ENCODE assay signal across 8 mouse cellular contexts in the genomic region with DNA sequence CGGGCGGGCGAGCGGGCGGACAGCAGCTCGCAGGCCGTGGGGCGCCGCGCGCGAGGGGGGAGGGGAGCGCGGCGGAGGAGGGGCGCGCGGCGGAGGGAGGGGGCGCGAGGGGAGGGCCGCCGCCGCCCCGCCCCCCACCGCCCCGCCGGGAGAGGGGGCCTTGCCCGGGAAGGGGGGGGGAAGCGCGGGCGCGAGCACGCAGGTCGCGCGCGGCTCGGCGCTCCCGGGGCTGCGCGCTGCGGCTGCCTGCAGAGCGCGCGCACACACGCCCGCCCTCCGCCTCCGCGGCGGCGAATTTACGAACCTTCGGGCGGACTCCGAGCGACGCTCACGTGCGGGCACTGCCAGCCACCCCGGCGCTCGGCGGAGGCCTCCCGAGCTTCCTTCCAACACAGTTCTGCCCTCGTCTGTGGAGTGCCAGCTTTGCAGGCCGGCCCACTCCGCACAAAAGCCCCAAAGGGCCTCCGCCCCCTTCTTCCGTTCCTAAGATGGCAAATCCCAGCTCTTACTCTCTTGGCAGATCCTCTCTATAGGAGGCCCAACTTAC. TPM values are rescaled to one million over a fixed set of nuclear protein-coding genes. Genes with fewer than 3 reads are reported as not detected.
DNase-seq lines count a peak whose midpoint lies in the region; ATAC-seq and TF ChIP-seq lines count a peak whose summit lies in the region.

No protein-coding gene starts in this region.

- peak overlapping the region; percentile 92 for H3K27ac ChIP-seq in CH12.LX (ENCODE audit: insufficient read depth, low read depth)
- H3K27ac ChIP-seq in forebrain, embryonic 11.5 days (ENCODE audit: low read depth, low read length), result peak overlapping the region; percentile 95
- H3K27ac ChIP-seq in heart, embryonic 15.5 days, result peak overlapping the region; percentile 98
- peak overlapping the region; percentile 97 for H3K27ac ChIP-seq in liver, embryonic 15.5 days (replicated peaks)
- peak overlapping the region; percentile 98 for H3K27ac ChIP-seq in neural tube, embryonic 12.5 days
- H3K27ac ChIP-seq in stomach, postnatal 0 days (replicated peaks), result peak overlapping the region; percentile 100

- peak overlapping the region; percentile 81 for H3K4me2 ChIP-seq in CH12.LX (ENCODE audit: insufficient read depth, low read depth, poor library complexity, severe bottlenecking)
- H3K4me2 ChIP-seq in forebrain, embryonic 11.5 days (ENCODE audit: low read depth, low read length, severe bottlenecking), result peak overlapping the region; percentile 85
- peak overlapping the region; percentile 65 for H3K4me2 ChIP-seq in heart, embryonic 15.5 days
- peak overlapping the region; percentile 96 for H3K4me2 ChIP-seq in liver, embryonic 15.5 days
- peak overlapping the region; percentile 81 for H3K4me2 ChIP-seq in neural tube, embryonic 12.5 days (replicated peaks)
- H3K4me2 ChIP-seq in stomach, postnatal 0 days (replicated peaks; ENCODE audit: low read depth), result peak overlapping the region; percentile 64

- no peak for TF ChIP-seq CTCF in CH12.LX (conservative IDR thresholded peaks at IDR 0.05 in 1 of 2, IDR thresholded peaks at IDR 0.05 in 1 of 2; ENCODE audit: low read depth in 2 of 2, low read length in 2 of 2)
- peak; percentile 30 for TF ChIP-seq CTCF in stomach, postnatal 0 days (IDR thresholded peaks at IDR 0.05; ENCODE audit: low read depth)

- peak; percentile 55 for ATAC-seq in forebrain, embryonic 11.5 days (replicated peaks; ENCODE audit: low FRiP score)
- ATAC-seq in heart, embryonic 15.5 days (replicated peaks; ENCODE audit: insufficient number of reproducible peaks, insufficient read depth, low FRiP score, low read depth), result peak; percentile 38
- ATAC-seq in liver, embryonic 15.5 days (ENCODE audit: insufficient read depth), result peak; percentile 65
- peak; percentile 46 for ATAC-seq in neural tube, embryonic 12.5 days (ENCODE audit: low FRiP score, low read depth)
- ATAC-seq in stomach, postnatal 0 days (ENCODE audit: low FRiP score, low TSS enrichment), result peak; percentile 44

- WGBS in forebrain, embryonic 11.5 days, result 0% methylated on average over 36 of the region's 72 CpGs
- WGBS in heart, embryonic 15.5 days, result under 1% methylated on average over 32 of the region's 72 CpGs
- under 1% methylated on average over 54 of the region's 72 CpGs for whole genome bisulfite sequencing in liver, embryonic 15.5 days (ENCODE audit: insufficient replicate concordance)
- WGBS in neural tube, embryonic 12.5 days, result under 1% methylated on average over 32 of the region's 72 CpGs
- WGBS in stomach, postnatal 0 days, result 0% methylated on average over 13 of the region's 72 CpGs

- H3K27me3 ChIP-seq in CH12.LX (replicated peaks), result no peaks in the 10 kb centered on the region
- no peaks in the 10 kb centered on the region for H3K27me3 ChIP-seq in forebrain, embryonic 11.5 days (ENCODE audit: control insufficient read depth, insufficient read depth, low read length)
- H3K27me3 ChIP-seq in heart, embryonic 15.5 days, result no peaks in the 10 kb centered on the region
- no peaks in the 10 kb centered on the region for H3K27me3 ChIP-seq in liver, embryonic 15.5 days
- H3K27me3 ChIP-seq in neural tube, embryonic 12.5 days (replicated peaks), result no peaks in the 10 kb centered on the region
- H3K27me3 ChIP-seq in stomach, postnatal 0 days (ENCODE audit: control insufficient read depth, insufficient read depth, low read length), result no peaks in the 10 kb centered on the region

- dilution Hi-C loops in CH12.LX (cut with MboI; ENCODE audit: extremely low pct_ligation_motif_present, extremely low pct_unique_long_range_greater_than_20kb, low sequenced_read_pairs), result no loop called here

- H3K4me1 ChIP-seq in CH12.LX (ENCODE audit: control insufficient read depth in 1 of 2, insufficient read depth in 2 of 2), result peaks cover 18 to 51% of the 10 kb centered on the region in 2 experiments
- peaks cover 13% of the 10 kb centered on the region for H3K4me1 ChIP-seq in forebrain, embryonic 11.5 days (replicated peaks; ENCODE audit: control insufficient read depth, insufficient read depth, low read length)
- peaks cover 31% of the 10 kb centered on the region for H3K4me1 ChIP-seq in heart, embryonic 15.5 days (replicated peaks)
- H3K4me1 ChIP-seq in liver, embryonic 15.5 days (replicated peaks), result peaks cover 60% of the 10 kb centered on the region
- peaks cover 40% of the 10 kb centered on the region for H3K4me1 ChIP-seq in neural tube, embryonic 12.5 days
- no peaks in the 10 kb centered on the region; the same call in 1 of the 2 replicates for H3K4me1 ChIP-seq in stomach, postnatal 0 days (replicated peaks; ENCODE audit: control insufficient read depth, insufficient read depth)

- H3K9ac ChIP-seq in CH12.LX (ENCODE audit: insufficient read depth, low read depth), result peak overlapping the region; percentile 93
- H3K9ac ChIP-seq in forebrain, embryonic 11.5 days (ENCODE audit: low read length), result peak overlapping the region; percentile 86
- H3K9ac ChIP-seq in heart, embryonic 15.5 days, result peak overlapping the region; percentile 86
- H3K9ac ChIP-seq in liver, embryonic 15.5 days, result peak overlapping the region; percentile 89
- peak overlapping the region; percentile 95 for H3K9ac ChIP-seq in neural tube, embryonic 12.5 days
- peak overlapping the region; percentile 98 for H3K9ac ChIP-seq in stomach, postnatal 0 days (ENCODE audit: low read length)

- peak overlapping the region; percentile 54 to 95 (median 79) for H3K4me3 ChIP-seq in CH12.LX (replicated peaks in 1 of 3; ENCODE audit: low read depth in 2 of 3, low read length in 2 of 3, poor library complexity in 1 of 3)
- peak overlapping the region; percentile 92 for H3K4me3 ChIP-seq in forebrain, embryonic 11.5 days (ENCODE audit: low read depth, low read length)
- H3K4me3 ChIP-seq in heart, embryonic 15.5 days, result peak overlapping the region; percentile 68
- H3K4me3 ChIP-seq in liver, embryonic 15.5 days (replicated peaks), result peak overlapping the region; percentile 91
- peak overlapping the region; percentile 88 for H3K4me3 ChIP-seq in neural tube, embryonic 12.5 days
- H3K4me3 ChIP-seq in stomach, postnatal 0 days (ENCODE audit: low read depth, low read length), result peak overlapping the region; percentile 76

- in situ Hi-C loops in CH12.LX (cut with MboI; ENCODE audit: low pct_ligation_motif_present, low pct_unique_long_range_greater_than_20kb, low sequenced_read_pairs), result no loop called here

- no peaks in the 10 kb centered on the region for H3K9me3 ChIP-seq in CH12.LX (replicated peaks; ENCODE audit: low read length)
- no peaks in the 10 kb centered on the region for H3K9me3 ChIP-seq in forebrain, embryonic 11.5 days (ENCODE audit: control insufficient read depth, low read length)
- H3K9me3 ChIP-seq in heart, embryonic 15.5 days (replicated peaks), result no peaks in the 10 kb centered on the region
- H3K9me3 ChIP-seq in liver, embryonic 15.5 days (replicated peaks), result no peaks in the 10 kb centered on the region
- H3K9me3 ChIP-seq in neural tube, embryonic 12.5 days, result no peaks in the 10 kb centered on the region
- H3K9me3 ChIP-seq in stomach, postnatal 0 days (ENCODE audit: control insufficient read depth, low read length), result no peaks in the 10 kb centered on the region

- H3K36me3 ChIP-seq in CH12.LX (replicated peaks in 1 of 2; ENCODE audit: control insufficient read depth in 1 of 2, insufficient read depth in 1 of 2, low read length in 1 of 2), result peaks cover 17 to 38% of the 10 kb centered on the region in 2 experiments
- peaks cover 5% of the 10 kb centered on the region; the same call in 1 of the 2 replicates for H3K36me3 ChIP-seq in forebrain, embryonic 11.5 days (ENCODE audit: control insufficient read depth, insufficient read depth, low read length)
- peaks cover 22% of the 10 kb centered on the region for H3K36me3 ChIP-seq in heart, embryonic 15.5 days
- peaks cover 40% of the 10 kb centered on the region for H3K36me3 ChIP-seq in liver, embryonic 15.5 days (replicated peaks)
- peaks cover 21% of the 10 kb centered on the region for H3K36me3 ChIP-seq in neural tube, embryonic 12.5 days
- H3K36me3 ChIP-seq in stomach, postnatal 0 days (ENCODE audit: control insufficient read depth, insufficient read depth, low read length), result peaks cover 15% of the 10 kb centered on the region

- H3K79me2 ChIP-seq in CH12.LX (replicated peaks; ENCODE audit: control insufficient read depth, extremely low read depth, insufficient read depth, poor library complexity, severe bottlenecking), result 0 out of 2 replicates have a peak, but pooled peaks cover 4% of the 10 kb centered on the region

- peak; percentile 48 for DNase-seq in CH12.LX (ENCODE audit: extremely low read depth)
- peak; percentile 36 for DNase-seq in c-Kit-negative CD71-positive TER-119-positive erythroid progenitor cells, embryonic 14.5 days (ENCODE audit: low read depth, low spot score)
- DNase-seq in forebrain, embryonic 11.5 days (ENCODE audit: low spot score), result peak; percentile 87
- DNase-seq in kidney, postnatal 36 days, result peak; percentile 74 to 84
- DNase-seq in stomach, postnatal 0 days (ENCODE audit: low spot score), result peak; percentile 77

- no peak for TF ChIP-seq EP300 in CH12.LX (IDR thresholded peaks at IDR 0.05; ENCODE audit: low read length)
- TF ChIP-seq EP300 in stomach, postnatal 0 days (optimal IDR thresholded peaks at IDR 0.05), result no peak

- TF ChIP-seq RAD21 in CH12.LX (IDR thresholded peaks at IDR 0.05; ENCODE audit: low read depth, low read length), result no peak

- TF ChIP-seq POLR2A in CH12.LX (IDR thresholded peaks at IDR 0.05; ENCODE audit: low read depth, low read length), result no peak

RNA-seq across cellular contexts. Expression of a gene that starts 0.6 kb away (rescaled TPM):
- total RNA-seq in CH12.LX (2012; rRNA removed) (2.8 and 4.7 TPM in 2 replicates), CH12.LX (2014; rRNA removed) (3.6 and 3.7 TPM in 2 replicates)
- 3.8 and 4.2 TPM in 2 replicates for polyA plus RNA-seq in CH12.LX (2012; ENCODE audit: insufficient read length, low read depth)
- polyA plus RNA-seq in forebrain, embryonic 11.5 days (2014; fragmentation: Nextera tagmentation; extraction: Ambion mirVana), result 38.2 and 39.2 TPM in 2 replicates
- 31.1 and 47.9 TPM in 2 replicates for polyA plus RNA-seq in heart, embryonic 15.5 days (2015; fragmentation: Nextera tagmentation; extraction: Ambion mirVana)
- 40.5 and 56.5 TPM in 2 replicates for polyA plus RNA-seq in liver, embryonic 15.5 days (2015; fragmentation: Nextera tagmentation; extraction: Ambion mirVana)
- polyA plus RNA-seq in neural tube, embryonic 12.5 days (2016; fragmentation: Nextera tagmentation; extraction: Ambion mirVana), result 46.7 and 48.3 TPM in 2 replicates
- polyA plus RNA-seq in stomach, postnatal 0 days (2015; fragmentation: Nextera tagmentation; extraction: Ambion mirVana), result 32.1 and 39.4 TPM in 2 replicates

RNA-seq across cellular contexts. Expression of a gene that starts 0.9 kb away (rescaled TPM):
- 30.5 and 32.1 TPM in 2 replicates for total RNA-seq in CH12.LX (2012; rRNA removed)
- total RNA-seq in CH12.LX (2014; rRNA removed), result 46.1 and 51.9 TPM in 2 replicates
- 37.4 and 38.7 TPM in 2 replicates for polyA plus RNA-seq in CH12.LX (2012; ENCODE audit: insufficient read length, low read depth)
- 79.8 and 80.7 TPM in 2 replicates for polyA plus RNA-seq in forebrain, embryonic 11.5 days (2014; fragmentation: Nextera tagmentation; extraction: Ambion mirVana)
- polyA plus RNA-seq in heart, embryonic 15.5 days (2015; fragmentation: Nextera tagmentation; extraction: Ambion mirVana), result 25.8 and 34.3 TPM in 2 replicates
- 15.3 and 18.9 TPM in 2 replicates for polyA plus RNA-seq in liver, embryonic 15.5 days (2015; fragmentation: Nextera tagmentation; extraction: Ambion mirVana)
- polyA plus RNA-seq in neural tube, embryonic 12.5 days (2016; fragmentation: Nextera tagmentation; extraction: Ambion mirVana), result 98.3 and 105 TPM in 2 replicates
- polyA plus RNA-seq in stomach, postnatal 0 days (2015; fragmentation: Nextera tagmentation; extraction: Ambion mirVana), result 19.9 and 20.2 TPM in 2 replicates

RNA-seq across cellular contexts. Expression of a gene that starts 27.8 kb away (rescaled TPM):
- 10.1 and 17.7 TPM in 2 replicates for total RNA-seq in CH12.LX (2012; rRNA removed)
- 1.8 and 3.7 TPM in 2 replicates for total RNA-seq in CH12.LX (2014; rRNA removed)
- polyA plus RNA-seq in CH12.LX (2012; ENCODE audit: insufficient read length, low read depth), result 2.8 and 4.2 TPM in 2 replicates
- polyA plus RNA-seq in forebrain, embryonic 11.5 days (2014; fragmentation: Nextera tagmentation; extraction: Ambion mirVana), result 0.76 and 1.1 TPM in 2 replicates
- polyA plus RNA-seq in heart, embryonic 15.5 days (2015; fragmentation: Nextera tagmentation; extraction: Ambion mirVana), result 1.7 and 8.9 TPM in 2 replicates
- polyA plus RNA-seq in liver, embryonic 15.5 days (2015; fragmentation: Nextera tagmentation; extraction: Ambion mirVana), result 6.4 and 6.6 TPM in 2 replicates
- polyA plus RNA-seq in neural tube, embryonic 12.5 days (2016; fragmentation: Nextera tagmentation; extraction: Ambion mirVana), result 0.29 and 0.79 TPM in 2 replicates
- 1.2 TPM in 2 replicates for polyA plus RNA-seq in stomach, postnatal 0 days (2015; fragmentation: Nextera tagmentation; extraction: Ambion mirVana)

RNA-seq across cellular contexts. Expression of a gene that starts 53.4 kb away (rescaled TPM):
- total RNA-seq in CH12.LX (2012; rRNA removed) (0.64 and 0.76 TPM in 2 replicates), CH12.LX (2014; rRNA removed) (0.17 and 0.32 TPM in 2 replicates)
- polyA plus RNA-seq in CH12.LX (2012; ENCODE audit: insufficient read length, low read depth), result 0.63 and 0.76 TPM in 2 replicates
- polyA plus RNA-seq in forebrain, embryonic 11.5 days (2014; fragmentation: Nextera tagmentation; extraction: Ambion mirVana), result 19.3 and 19.7 TPM in 2 replicates
- polyA plus RNA-seq in heart, embryonic 15.5 days (2015; fragmentation: Nextera tagmentation; extraction: Ambion mirVana), result 7.9 and 15.8 TPM in 2 replicates
- 2.8 and 3.0 TPM in 2 replicates for polyA plus RNA-seq in liver, embryonic 15.5 days (2015; fragmentation: Nextera tagmentation; extraction: Ambion mirVana)
- polyA plus RNA-seq in neural tube, embryonic 12.5 days (2016; fragmentation: Nextera tagmentation; extraction: Ambion mirVana), result 15.4 and 18.7 TPM in 2 replicates
- 27.2 and 34.6 TPM in 2 replicates for polyA plus RNA-seq in stomach, postnatal 0 days (2015; fragmentation: Nextera tagmentation; extraction: Ambion mirVana)

RNA-seq across cellular contexts. Expression of a gene that starts 53.6 kb away (rescaled TPM):
- total RNA-seq in CH12.LX (2012; rRNA removed) (3.7 and 10.4 TPM in 2 replicates), CH12.LX (2014; rRNA removed) (0.09 and 0.28 TPM in 2 replicates)
- 0.56 and 0.65 TPM in 2 replicates for polyA plus RNA-seq in CH12.LX (2012; ENCODE audit: insufficient read length, low read depth)
- polyA plus RNA-seq in forebrain, embryonic 11.5 days (2014; fragmentation: Nextera tagmentation; extraction: Ambion mirVana), result not detected in 2 replicates
- 0.23 and 0.63 TPM in 2 replicates for polyA plus RNA-seq in heart, embryonic 15.5 days (2015; fragmentation: Nextera tagmentation; extraction: Ambion mirVana)
- 33.1 and 34.7 TPM in 2 replicates for polyA plus RNA-seq in liver, embryonic 15.5 days (2015; fragmentation: Nextera tagmentation; extraction: Ambion mirVana)
- 0.11 TPM in 1 of 2 replicates, not detected in the other for polyA plus RNA-seq in neural tube, embryonic 12.5 days (2016; fragmentation: Nextera tagmentation; extraction: Ambion mirVana)
- 5.9 and 6.0 TPM in 2 replicates for polyA plus RNA-seq in stomach, postnatal 0 days (2015; fragmentation: Nextera tagmentation; extraction: Ambion mirVana)

Comparison
In these comparisons a context has a peak if more than half of its experiments do, and no peak if none do; other contexts are left out.
1. Peak in every context shown above with its lines: DNase-seq, ATAC-seq, H3K4me3 ChIP-seq and H3K27ac ChIP-seq.
2. DNase-seq: peak in every context shown above with its lines; median percentile 87 in forebrain, embryonic 11.5 days; 79 in kidney, postnatal 36 days; 77 in stomach, postnatal 0 days; 48 in CH12.LX; 36 in c-Kit-negative CD71-positive TER-119-positive erythroid progenitor cells, embryonic 14.5 days.